Mouse (Mus musculus) heart, adult 9 months (tissue): ENCODE measurements around the gene Lair1.
A peak's percentile ranks its signal among the peaks of the same experiment; 100 is the strongest.
"Not testable (repeated sequence)": the region's sequence is repeated elsewhere in the genome, so short reads cannot be mapped to it uniquely, and the experiment has no call there.

ENCODE experiments used
- DNase-seq, 2 experiments: peaks; one replicate each; pipeline ENCODE4 v3.0.0; 2022; ENCODE audit warnings: low spot score in 2 of 2

The Lair1 gene

DNA sequence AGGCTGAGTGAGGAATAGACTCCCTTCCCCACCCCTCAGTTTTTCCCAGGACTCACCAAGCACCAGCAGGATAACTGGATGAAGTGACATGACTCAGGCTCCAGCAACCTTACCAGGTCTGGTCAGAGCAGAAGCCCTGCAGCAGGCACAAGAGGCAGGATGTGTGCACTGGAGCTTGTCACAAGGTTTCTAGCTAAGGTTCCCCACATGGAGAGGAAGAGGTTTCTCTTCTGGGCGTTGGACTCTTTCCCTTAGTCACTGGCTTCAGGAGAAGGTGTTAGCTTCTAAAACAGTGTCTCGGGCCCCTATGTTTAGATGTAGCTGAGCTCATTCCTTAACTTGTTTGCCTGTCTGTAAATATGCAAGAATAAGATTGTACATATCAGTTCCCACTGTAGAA is at the start of gene Lair1:
Lair1 (minus strand) TSS at position 192 of the 400 bp plus-strand sequence.
- no peak for DNase-seq

DNA sequence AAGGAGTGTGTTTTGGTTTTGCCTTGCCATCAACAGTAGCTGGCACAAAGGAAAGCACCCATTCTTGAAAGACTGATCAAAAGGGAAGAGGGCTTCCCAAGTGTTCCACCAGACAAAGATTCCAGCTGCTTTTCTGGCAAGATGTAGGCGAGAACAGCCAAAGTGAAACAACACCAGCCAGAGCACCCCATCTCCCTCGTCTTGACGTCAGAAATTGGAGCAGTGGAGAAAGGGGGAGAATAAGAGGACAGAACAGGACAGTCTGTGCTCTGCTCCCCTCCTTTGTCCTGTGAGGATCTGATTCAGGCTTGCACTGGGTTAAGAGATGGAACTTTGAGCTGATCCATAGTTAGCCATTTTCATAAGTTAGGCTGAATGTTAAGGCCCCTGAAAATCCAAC is 48.8 kb upstream of the Lair1 start:
- peak in 1 of 2 experiments; percentile 23 for DNase-seq

DNA sequence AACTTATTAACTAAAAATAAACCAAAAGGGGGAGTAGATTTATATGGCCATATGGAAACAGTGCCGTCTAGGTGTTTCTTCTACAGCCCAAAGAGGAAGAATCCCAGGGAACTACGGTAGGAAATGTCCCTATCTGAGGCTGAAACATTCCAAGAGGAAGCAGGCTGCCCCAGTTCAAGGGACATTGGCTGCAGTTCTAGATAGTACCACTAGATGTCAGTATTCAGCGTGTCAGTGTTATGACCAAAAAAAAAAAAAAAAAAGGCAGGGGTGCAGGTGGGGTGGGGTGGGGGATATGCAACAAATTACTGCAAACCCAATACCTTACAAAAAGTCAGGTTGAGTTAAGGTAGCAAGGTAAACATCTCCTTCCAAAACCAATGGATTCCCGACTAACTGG is 40.4 kb upstream of the Lair1 start:
- DNase-seq, result peak in 1 of 2 experiments; percentile 35

DNA sequence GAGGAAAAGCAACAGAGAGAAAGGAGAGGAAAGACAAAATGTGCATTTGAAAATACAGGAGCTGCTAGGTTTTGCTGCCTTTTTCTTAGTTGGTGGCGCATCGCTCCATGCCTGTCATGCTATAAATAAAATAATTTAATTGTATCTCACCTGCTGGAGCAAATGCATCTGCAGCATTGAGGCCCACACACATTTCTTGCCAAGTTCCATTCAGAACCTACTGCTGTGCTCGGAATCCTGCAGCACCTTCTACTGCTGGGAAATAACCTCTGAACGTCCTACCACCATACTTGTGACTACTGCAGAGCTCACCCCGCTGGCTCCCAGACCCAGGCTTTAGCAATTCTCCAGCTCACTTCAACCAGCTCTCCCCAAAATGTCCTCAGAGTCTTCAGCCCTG is 38.1 kb upstream of the Lair1 start:
- DNase-seq, result no peak

DNA sequence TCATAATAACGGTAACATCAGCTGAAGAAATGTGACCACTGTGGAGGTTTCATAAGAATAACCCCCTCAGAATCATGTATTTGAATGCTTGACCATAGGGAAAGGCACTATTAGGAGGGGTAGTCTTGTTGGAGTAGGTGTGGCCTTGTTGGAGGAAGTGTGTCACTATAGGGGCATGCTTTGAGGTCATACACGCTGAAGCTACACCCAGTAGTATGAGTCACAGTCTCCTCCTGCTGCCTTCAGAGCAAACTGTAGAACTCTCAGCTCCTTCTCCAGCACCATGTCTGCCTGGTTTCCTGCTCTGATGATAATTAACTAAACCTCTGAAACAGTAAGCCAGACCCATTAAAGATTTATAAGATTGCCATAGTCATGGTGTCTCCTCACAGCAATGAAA is 35.8 kb upstream of the Lair1 start:
- DNase-seq, result no peak

DNA sequence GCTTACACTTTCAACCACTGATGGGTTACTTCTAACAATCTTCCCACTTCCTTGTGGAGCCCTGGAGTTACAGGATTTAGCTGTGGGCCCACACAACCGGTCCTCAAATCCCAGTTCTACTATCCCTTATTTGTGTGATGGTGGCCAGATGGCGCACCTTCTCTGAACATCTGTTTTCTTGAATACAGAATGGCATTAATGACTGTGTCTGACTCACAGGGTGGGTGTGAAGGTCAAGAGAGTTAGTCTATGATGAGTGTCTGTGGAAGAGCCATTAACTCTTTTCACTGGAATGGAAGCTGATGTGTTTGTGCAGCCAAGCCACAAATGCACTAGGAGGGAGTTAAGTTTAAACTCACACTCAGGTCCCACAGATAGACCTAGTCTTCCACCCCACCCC is 35.3 kb upstream of the Lair1 start:
- DNase-seq, result no peak

DNA sequence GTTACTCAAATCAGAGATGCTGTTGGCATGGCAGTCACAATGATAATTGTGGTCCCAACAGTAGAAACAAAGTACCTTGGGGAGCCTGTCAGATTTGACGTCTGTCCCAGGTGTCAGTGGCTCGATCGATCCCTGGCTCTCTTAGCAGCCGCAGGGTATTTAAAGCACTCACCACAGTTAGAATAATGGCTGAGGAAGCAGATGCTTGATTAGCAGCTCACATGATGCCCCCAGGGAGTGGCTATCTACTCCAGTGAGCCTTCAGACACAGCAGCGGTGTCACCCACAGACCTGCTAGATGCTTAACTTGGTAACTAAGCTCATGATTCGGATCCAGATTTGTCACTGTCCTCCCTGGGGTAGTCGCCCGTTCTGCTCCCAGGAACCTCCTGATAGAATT is 28.2 kb upstream of the Lair1 start:
- DNase-seq, result no peak

DNA sequence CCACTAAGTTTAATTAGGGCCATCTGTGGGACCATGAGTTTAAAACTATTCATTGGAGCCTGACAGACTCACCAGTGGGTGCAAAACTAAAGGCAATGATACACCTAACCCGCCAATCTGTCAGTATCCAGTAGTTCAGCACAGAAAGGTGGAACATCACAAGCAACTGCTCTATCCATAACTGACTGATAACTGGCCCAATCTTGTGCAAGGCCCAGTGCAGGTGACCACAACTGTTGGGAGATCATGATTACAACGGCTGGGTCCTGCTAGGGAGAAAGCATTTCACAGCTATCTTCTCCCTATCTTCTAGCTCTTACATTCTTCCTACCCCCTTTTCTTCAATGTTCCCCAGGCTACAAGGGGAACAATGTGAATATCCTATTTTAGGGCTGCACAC is 25.7 kb upstream of the Lair1 start:
- no peak for DNase-seq

DNA sequence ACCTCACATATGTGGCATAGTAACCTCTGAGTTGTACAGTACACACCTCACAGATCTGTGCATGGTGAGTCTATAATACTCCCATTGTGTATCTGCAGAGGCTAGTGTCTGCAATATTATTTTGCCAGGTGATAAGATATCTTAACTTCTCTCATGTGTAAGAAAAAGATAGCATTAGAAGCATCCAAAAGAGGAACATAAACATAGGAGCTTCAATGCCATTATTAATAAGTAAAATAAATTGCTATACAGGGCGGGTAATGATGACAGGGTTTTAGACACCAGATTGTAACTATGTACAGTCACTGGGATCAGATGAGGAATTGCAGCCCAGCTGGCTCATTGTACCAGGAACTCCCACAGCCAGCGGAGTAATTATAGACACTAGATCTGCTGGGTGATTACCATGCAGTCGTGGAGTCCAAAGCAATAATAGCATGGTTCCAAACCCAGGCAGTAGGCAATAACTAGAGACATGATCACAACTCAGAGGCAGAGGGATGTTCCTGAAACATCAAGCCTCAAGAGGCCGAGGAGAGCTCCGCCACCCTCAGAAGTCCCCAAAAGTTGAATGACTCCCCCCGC is 25.0 kb upstream of the Lair1 start:
- no peak for DNase-seq

DNA sequence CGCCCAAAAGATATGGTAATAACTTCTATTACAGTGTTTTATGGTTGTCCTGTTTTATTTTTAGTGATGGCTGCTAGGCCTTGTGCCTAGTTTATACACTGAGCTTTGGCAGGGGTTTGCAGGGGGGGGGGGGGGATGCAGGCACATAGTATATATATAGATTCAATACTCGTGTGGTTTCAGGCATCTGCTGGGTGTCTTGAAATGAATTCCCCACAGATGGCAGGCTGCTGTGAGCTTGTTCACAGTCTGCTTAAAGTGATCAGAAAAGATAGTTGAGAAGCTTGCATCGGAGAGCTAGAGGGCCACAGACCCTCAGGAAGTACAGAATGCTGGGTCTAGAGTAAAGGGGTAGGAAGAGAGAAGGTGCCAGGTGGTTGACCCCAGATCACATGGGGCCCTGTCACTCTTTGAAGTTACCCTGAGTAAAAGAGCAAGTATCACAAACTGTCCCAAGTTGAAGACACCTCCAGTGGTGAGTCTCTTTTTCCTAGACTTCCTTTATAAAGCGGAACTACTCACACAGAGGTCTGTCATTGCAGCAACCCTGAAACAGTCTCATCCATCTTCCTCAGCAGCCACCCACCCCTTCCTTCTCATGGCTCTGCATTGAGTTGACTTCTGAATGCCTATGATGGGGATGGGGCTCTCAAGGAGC is 24.4 kb upstream of the Lair1 start:
- no peak for DNase-seq

DNA sequence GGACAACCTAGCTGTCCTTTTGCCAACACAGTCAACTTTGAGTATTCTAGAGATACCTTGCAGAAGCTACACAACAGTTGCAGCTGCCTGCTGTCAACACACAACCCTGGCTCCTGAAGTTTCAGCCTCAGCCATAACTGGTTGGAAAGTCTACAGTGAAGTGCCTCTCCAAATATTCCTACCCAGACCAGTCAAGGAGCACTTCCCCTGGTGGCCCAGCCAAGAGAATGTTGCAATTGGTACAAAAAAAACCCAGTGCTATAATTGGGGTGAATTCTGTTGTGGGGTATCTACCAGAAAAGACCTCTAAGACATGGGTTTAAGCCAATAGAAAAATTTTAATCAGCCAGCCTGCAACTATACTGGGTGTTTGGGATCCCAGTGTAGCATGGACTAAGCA is 22.6 kb upstream of the Lair1 start:
- DNase-seq, result no peak

DNA sequence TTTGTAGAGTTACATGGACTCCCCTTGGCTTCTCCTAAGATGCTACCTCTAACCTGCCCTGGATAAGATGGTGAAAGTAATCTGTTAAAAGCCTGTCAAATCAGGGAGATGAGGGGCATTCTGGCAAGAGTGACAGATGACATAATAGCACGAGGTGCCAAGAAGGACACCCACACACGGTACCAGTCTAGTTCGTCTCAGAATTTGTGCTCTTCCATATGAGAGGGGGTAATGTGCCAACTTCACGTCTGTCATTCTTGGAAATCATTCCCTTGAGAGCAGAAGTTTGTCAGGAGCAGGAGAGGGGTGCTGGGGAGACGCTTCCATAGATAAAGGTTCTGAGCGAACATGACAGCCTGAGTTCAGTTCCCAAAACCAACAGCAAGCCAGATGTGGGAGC is 21.2 kb upstream of the Lair1 start:
- DNase-seq, result no peak

DNA sequence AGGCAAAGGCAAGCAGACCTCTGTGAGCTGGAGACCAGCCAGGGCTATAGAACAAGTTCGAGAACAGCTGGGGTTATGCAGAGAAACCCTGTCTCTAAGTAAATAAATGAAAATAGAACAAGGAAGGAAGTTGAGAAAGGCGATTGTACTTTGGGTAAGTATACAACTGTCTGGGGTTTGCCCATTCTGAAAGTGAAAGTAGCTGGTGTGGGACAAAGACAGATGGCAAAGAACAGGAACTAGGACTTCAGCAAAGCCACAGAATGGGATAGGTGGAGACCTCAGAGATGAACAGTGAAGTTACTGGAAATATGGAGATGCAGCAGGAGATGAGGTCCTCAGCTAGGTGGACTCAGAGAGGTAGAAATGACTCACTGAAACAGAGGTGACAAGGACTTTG is 19.8 kb upstream of the Lair1 start:
- DNase-seq, result peak; percentile 60 to 75

DNA sequence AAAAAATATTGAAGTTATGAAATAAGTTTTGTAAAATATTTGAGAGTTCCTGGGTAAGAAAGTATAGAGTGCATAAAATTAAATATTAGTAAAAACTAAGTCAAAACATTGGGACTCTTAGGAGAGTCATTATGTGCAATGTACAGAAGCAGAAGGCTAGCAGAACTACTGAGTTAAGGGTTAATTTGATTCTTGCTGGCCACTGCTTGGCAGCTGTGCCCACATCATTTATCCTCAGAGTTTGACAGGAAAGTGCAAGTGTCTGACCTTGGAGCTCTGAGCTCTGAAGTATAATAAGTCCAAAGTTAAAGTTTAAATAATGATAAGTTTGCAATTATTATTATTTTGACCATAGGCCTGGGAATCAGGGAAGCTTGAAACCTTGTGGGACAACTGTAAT is 18.7 kb upstream of the Lair1 start:
- no peak for DNase-seq

DNA sequence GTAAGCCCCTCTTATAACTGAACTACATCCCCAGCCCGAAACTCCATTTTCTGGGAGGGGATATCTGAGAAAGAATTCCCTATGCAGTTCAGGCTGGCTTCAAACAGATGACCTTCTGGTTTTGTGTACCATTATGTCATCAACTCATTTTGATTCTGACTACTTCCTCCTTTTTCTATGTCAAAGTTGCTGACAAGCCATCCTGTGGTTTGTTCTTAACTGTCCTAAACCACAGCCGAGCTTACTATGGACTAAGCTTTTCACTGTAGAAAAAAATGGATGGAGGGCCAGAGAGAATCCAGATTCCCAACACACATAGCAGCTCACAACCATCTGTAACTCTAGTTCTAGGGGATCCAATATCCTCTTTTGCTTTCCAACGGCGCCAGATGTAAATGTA is 17.5 kb upstream of the Lair1 start:
- peak; percentile 11 to 45 for DNase-seq

DNA sequence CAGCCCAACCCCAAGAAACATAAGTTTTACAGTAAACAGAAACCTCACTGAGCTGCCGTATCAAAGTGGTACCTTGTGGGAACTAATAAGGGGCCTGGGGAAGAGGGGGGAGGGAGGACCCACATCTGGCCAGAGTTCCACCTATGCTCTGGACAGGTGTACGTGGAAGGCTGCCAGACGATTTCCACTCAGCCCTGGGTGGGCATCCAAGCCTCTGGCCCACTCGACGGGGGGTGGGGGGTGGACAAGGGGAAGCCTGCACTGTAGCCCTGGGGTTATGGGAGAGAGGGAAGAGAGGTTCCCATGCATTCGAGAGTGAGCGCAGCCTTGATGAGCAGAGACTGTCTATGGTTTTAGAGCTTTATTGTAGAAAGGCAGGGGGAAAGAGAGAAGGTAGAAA is 16.5 kb upstream of the Lair1 start:
- DNase-seq, result no peak

DNA sequence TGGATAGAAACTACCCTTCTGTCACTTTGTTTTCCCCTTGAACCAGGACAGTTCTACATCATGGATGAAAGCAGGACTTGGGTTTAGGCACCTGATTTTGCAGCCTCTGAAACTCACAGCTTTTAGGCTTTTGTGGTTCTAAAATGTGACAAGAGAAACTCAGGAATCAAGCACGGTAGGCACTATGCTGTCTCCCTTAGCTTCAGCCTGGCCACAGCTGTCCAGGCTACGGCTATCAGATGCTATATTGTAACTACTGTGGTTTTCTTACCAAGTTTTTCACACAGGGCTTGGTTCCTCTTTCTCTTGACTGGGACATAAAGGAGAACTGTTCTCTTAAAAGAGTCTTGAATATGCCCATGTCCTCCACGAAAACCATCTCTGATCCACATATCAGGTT is 10.1 kb upstream of the Lair1 start:
- DNase-seq, result peak in 1 of 2 experiments; percentile 29

DNA sequence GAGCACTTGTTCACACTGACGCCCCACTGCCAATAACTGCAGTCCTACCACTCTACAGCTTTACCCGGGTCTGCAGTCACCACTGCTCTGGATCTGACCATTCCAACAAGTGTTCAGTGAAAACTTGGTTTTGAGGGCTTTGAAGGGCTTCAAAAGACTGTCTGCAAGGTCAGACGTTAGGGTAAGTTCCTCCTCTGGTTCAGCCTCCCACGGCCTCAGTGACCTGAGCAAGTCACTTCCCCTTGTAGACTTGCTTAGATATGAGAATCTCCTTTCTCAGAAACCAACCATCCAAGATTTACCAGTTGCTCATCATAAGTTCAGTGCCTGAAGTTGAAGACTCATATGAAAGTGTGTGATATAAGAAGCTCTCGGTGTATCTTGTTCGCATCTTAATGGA is 8.1 kb upstream of the Lair1 start:
- DNase-seq, result no peak

DNA sequence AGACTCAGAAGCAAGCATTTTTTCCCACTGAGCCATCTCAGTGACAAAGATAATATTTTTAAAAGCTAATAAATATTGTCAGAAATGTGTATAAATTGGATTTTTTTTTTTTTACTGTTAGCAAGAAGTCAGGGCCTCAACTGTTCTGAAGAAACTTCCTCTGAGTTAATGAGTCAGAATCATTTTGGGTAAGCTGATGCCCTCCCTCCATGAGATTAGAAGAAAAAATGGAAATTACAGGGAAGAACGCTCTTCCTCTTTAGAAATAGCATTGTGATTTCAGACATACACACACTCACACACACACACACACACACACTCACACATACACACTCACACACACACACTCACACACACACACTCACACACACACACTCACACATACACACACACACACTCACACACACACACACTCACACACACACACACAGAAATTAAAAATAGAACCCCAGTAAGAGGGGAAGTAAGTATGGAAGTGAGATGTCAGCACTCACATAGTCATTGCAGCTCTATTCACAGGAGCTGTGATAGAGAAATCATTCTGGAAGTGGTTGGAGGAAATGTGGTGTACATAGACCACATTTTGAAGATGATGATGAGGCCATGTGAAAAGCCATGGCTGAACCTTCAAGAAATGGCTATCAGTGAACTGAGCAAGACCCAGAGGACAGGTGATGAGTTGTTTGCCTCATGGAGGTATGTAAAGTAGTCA is 866 bp upstream of the Lair1 start:
- peak in 1 of 2 experiments; percentile 20 for DNase-seq

DNA sequence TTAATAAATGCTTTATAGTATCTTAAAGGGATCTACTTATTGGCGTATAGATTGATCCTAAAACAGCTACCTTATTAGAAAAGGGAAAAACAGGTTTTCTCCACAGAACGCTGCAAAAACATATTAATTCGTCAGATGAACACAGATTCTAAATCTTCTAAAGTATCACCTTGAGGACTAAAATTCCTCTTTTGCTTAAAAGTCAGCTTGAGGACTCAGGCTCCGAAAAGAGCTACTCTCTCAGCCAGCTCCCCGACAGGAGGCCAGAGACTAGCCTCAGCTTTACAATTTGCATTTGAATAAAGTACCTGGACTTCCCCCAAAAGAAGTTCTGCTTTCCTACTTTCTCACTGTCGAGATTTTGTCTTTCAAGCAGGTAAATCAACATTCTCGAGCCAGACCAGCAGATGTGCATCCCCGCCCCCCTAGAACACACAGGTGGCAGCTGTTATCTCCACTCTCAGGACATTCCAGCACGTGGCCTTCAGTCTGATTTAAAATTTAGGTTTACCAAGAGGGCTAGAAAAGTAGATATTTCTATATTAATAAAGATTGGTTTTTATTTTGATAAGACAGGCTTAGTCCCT is 2.3 kb downstream of the Lair1 start:
- not testable (repeated sequence) for DNase-seq

DNA sequence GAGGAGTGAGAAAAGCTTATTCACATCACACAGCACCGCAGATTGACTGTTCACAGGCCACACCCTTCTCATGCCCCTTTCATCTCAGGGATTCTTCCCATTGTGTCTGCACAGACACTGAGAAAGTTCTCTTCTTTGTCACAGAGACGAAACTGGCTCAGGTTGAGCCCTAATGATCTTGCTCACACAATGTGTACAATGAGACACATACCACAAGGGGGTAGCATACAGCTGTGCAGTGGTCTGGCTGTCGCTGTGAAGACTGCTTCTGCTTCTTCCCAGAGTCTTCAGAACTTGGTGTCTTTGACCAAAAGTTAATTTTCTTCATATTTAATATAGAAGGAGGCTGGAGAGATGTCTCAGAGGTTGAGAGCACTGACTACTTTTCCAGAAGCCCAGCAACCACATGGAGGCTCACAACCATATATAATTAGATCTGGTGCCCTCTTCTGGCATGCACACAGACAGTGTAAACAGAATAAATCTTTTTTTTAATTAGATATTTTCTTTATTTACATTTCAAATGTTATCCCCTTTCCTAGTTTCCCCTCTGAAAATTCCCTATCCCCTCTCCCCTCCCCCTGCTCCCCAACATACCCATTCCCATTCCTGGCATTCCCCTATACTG is 36.1 kb downstream of the Lair1 start:
- peak in 1 of 2 experiments; percentile 9 for DNase-seq

DNA sequence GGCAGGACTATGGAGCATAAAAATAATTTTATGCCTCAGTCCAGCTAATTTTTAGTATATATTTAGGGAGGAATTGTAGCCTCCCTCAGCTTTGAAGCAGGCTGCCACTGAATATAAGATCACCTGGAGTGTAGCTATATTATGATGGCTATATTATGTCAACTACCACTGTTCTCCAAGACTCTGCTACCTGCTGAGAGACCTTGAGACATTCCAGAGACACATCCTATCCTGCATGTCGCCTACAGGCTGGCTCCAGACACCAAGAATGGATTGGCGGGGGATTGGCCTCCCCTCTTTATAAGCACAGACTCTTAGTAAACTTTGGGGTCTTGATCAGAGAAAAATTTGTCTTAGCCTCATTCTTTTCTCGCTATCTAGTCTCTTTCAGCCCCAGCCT is 58.4 kb downstream of the Lair1 start:
- DNase-seq, result not testable (repeated sequence)
